Mouse (Mus musculus) layer of hippocampus, adult 6 months (tissue): ENCODE data around the gene Ntrk2. TPM values are rescaled to one million over a fixed set of nuclear protein-coding genes. Genes with fewer than 3 reads are reported as not detected.

Source experiments
- long read RNA-seq, 2 experiments: library from polyadenylated mRNA; unstranded; transcript quantifications; one replicate each; pipeline ENCODE4 v2.0.0; 2019 to 2020
- polyA plus RNA-seq: library from polyadenylated mRNA; unstranded; fragments of <200 nt; fragmentation: Nextera tagmentation; gene quantifications from 2 replicates; pipeline ENCODE4 v1.2.3, GENCODE M21; 2021

Ntrk2 gene
- polyA plus RNA-seq = 238 and 253 TPM in 2 replicates
- long read RNA-seq, experiment 1, full-length matches to known transcripts = 230 of 493 reads
- long read RNA-seq, experiment 1, partial matches to known transcripts = 115 of 493 reads
- long read RNA-seq, experiment 1, other reads (novel, unspliced or antisense) = 148 of 493 reads
- long read RNA-seq, experiment 2, full-length matches to known transcripts = 603 of 1,057 reads
- long read RNA-seq, experiment 2, partial matches to known transcripts = 129 of 1,057 reads
- long read RNA-seq, experiment 2, other reads (novel, unspliced or antisense) = 325 of 1,057 reads

DNA sequence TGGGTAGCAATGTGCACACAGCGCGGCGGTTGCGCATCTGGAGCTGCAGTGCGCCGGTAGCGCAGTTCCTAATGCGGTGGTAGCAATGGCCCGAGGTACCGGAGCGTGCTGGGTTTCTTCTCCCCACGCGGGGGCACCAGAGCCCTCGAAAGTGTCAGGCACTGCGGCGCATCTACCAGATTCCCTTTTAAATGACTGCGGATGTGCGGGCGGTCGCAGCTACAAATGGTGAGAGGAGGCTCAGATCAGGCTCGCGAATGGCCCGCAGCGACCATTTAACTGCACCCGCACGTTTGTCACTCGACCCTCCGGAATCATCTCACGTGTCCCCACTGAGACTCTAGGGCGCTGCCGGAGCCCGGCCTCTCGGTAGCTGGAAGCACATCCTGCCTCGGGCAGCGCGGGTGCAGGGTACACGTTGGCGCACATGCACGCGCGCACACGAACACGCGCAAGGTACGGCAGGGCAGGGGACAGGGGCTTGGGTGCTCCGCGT is at the start of gene Ntrk2:
Gene Ntrk2, plus strand, starts transcription at position 173 of the 496 bp plus-strand sequence.

Other genes starting within 250 kb of the Ntrk2 start
- gene Slc28a3, start 195.7 kb upstream of the Ntrk2 start, polyA plus RNA-seq = 0.11 and 0.36 TPM in 2 replicates